In the genomic region with DNA sequence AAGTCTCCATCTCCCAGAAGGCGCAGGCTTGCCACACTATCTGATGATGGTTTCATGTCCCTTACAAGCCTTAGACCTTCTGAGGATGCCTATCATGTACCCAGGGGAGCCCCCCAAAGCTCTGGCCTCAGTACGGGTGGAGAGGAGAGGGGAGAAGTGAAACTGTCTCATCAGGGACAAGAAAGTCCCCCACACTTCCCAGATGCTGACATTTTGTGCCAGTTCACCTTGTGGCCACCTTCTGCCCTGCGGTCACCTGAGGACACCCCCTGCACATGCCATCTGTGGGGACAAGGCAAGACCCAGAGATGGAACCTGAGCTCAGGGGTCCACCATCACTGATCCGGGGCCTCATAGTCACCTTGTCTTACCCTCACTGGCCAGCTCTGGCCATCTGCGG, we compare ENCODE assay signal across 20 mouse cellular contexts. TPM values are rescaled to one million over a fixed set of nuclear protein-coding genes. Genes with fewer than 3 reads are reported as not detected.
"Had no signal": no experiment of that assay in that cellular context is flagged by ENCODE, and none has a peak within 500 bp of the region (broad histone marks: within the 10 kb centered on the region; RNA-seq: fewer than 3 reads in every experiment).

No protein-coding gene starts in this region.

- H3K4me1 ChIP-seq: lung, embryonic 15.5 days; megakaryocyte, embryonic 14.5 days; midbrain, embryonic 15.5 days had no signal

- H3K36me3 ChIP-seq: kidney, embryonic 15.5 days; limb, embryonic 12.5 days; liver, embryonic 13.5 days; lung, embryonic 15.5 days; neural tube, embryonic 12.5 days had no signal

- H3K27ac ChIP-seq: kidney, embryonic 15.5 days; limb, embryonic 12.5 days; liver, embryonic 13.5 days; lung, embryonic 15.5 days; macrophage; midbrain, embryonic 15.5 days; neural tube, embryonic 12.5 days had no signal

- DNase-seq: kidney, adult 2 months; kidney, postnatal 14 days; liver; liver, embryonic 13.5 days; lung, postnatal 14 days; retina, postnatal 1 day; right cerebral cortex, postnatal 4 days had no signal

- H3K4me3 ChIP-seq: kidney, embryonic 15.5 days; limb, embryonic 12.5 days; liver, embryonic 13.5 days; lung, embryonic 15.5 days; megakaryocyte, embryonic 14.5 days; midbrain, embryonic 15.5 days; neural tube, embryonic 12.5 days had no signal

RNA-seq across cellular contexts. Expression of a gene that starts 39.3 kb away (rescaled TPM):
- polyA plus RNA-seq: macrophage; midbrain, embryonic 11.5 days had no signal

RNA-seq across cellular contexts. Expression of a gene that starts 53.9 kb away (rescaled TPM):
- total RNA-seq: left cerebral cortex, postnatal 36 days; monocyte, adult 5-6 weeks had no signal
- polyA plus RNA-seq: kidney, adult 2 months; kidney, embryonic 15.5 days; limb, embryonic 12.5 days; liver, embryonic 13.5 days; liver, postnatal 0 days; macrophage; midbrain, embryonic 11.5 days; neural tube, embryonic 12.5 days; stomach, embryonic 14.5 days; urinary bladder, adult 2 months had no signal
